Mouse (Mus musculus): ENCODE measurements around the gene Chst15.
A peak's percentile ranks its signal among the peaks of the same experiment; 100 is the strongest.

Chst15 gene

GRCm38 (mm10) chr7:132336781-132337180 lies 19.8 kb upstream of the Chst15 start:
- no peak for DNase-seq (ENCODE audit: low spot score)

GRCm38 (mm10) chr7:132335367-132335766 lies 18.3 kb upstream of the Chst15 start:
- DNase-seq (ENCODE audit: low spot score) = no peak

GRCm38 (mm10) chr7:132333078-132333477 lies 16.1 kb upstream of the Chst15 start:
- no peak for DNase-seq (ENCODE audit: low spot score)

- no peak for DNase-seq (ENCODE audit: low spot score)
Measured at GRCm38 (mm10) chr7:132332176-132332575, 15.1 kb upstream of the Chst15 start.

- no peak for DNase-seq (ENCODE audit: low spot score)
Measured at GRCm38 (mm10) chr7:132330179-132330578, 13.2 kb upstream of the Chst15 start.

- no peak for DNase-seq (ENCODE audit: low spot score)
Measured at GRCm38 (mm10) chr7:132328648-132329047, 11.6 kb upstream of the Chst15 start.

- DNase-seq (ENCODE audit: low spot score) = no peak
Measured at GRCm38 (mm10) chr7:132325549-132326331, 8.7 kb upstream of the Chst15 start.

- no peak for DNase-seq (ENCODE audit: low spot score)
Measured at GRCm38 (mm10) chr7:132323430-132323829, 6.4 kb upstream of the Chst15 start.

GRCm38 (mm10) chr7:132321392-132321958 lies 4.4 kb upstream of the Chst15 start:
- no peak for DNase-seq (ENCODE audit: low spot score)

- DNase-seq (ENCODE audit: low spot score) = peak; percentile 51
Measured at GRCm38 (mm10) chr7:132316101-132317035, 660 bp downstream of the Chst15 start.

- peak; percentile 36 for DNase-seq (ENCODE audit: low spot score)
Measured at GRCm38 (mm10) chr7:132315149-132316091, 1.6 kb downstream of the Chst15 start.

- DNase-seq (ENCODE audit: low spot score) = no peak
Measured at GRCm38 (mm10) chr7:132312396-132312795, 4.6 kb downstream of the Chst15 start.

- DNase-seq (ENCODE audit: low spot score) = no peak
Measured at GRCm38 (mm10) chr7:132308537-132309191, 8.4 kb downstream of the Chst15 start.

- DNase-seq (ENCODE audit: low spot score) = no peak
Measured at GRCm38 (mm10) chr7:132307722-132308271, 9.2 kb downstream of the Chst15 start.

GRCm38 (mm10) chr7:132306671-132307412 lies 10.2 kb downstream of the Chst15 start:
- no peak for DNase-seq (ENCODE audit: low spot score)

GRCm38 (mm10) chr7:132305492-132306375 lies 11.3 kb downstream of the Chst15 start:
- no peak for DNase-seq (ENCODE audit: low spot score)

GRCm38 (mm10) chr7:132304424-132305085 lies 12.5 kb downstream of the Chst15 start:
- no peak for DNase-seq (ENCODE audit: low spot score)

- no peak for DNase-seq (ENCODE audit: low spot score)
Measured at GRCm38 (mm10) chr7:132303988-132304387, 13.0 kb downstream of the Chst15 start.

All from ovary, postnatal 10 days (tissue).